Mouse (Mus musculus) heart, embryonic 15.5 days (tissue): Measurements from ENCODE around the gene Hist1h2bh. TPM values are rescaled to one million over a fixed set of nuclear protein-coding genes. Genes with fewer than 3 reads are reported as not detected.

ENCODE experiments used
- ATAC-seq: fragments of 200-750 bp; cut with Nextera tagmentation; replicated peaks from 2 replicates; pipeline ENCODE4 v1.8.0; 2017; ENCODE audit warnings: low read depth, moderate TSS enrichment; ENCODE audit not compliant: insufficient number of reproducible peaks, insufficient read depth, low FRiP score
- H3K27ac ChIP-seq: fragments of 300-500 bp; sonication (generic); 2 replicates; pipeline ENCODE4 v1.5.1; 2015; ENCODE audit warnings: mild to moderate bottlenecking, inconsistent platforms
- H3K27me3 ChIP-seq: fragments of 300-500 bp; sonication (generic); 2 replicates; pipeline ENCODE4 v1.6.1; 2015; ENCODE audit warnings: inconsistent platforms
- H3K36me3 ChIP-seq: fragments of 300-500 bp; sonication (generic); 2 replicates; pipeline ENCODE4 v1.6.1; 2015; ENCODE audit warnings: mild to moderate bottlenecking, inconsistent platforms
- H3K4me1 ChIP-seq: fragments of 300-500 bp; sonication (generic); replicated peaks from 2 replicates; pipeline ENCODE4 v1.6.1; 2015; ENCODE audit warnings: inconsistent platforms
- H3K4me2 ChIP-seq: fragments of 300-500 bp; sonication (generic); 2 replicates; pipeline ENCODE4 v1.6.1; 2015; ENCODE audit warnings: inconsistent platforms, mild to moderate bottlenecking, moderate library complexity
- H3K4me3 ChIP-seq: fragments of 300-500 bp; sonication (generic); 2 replicates; pipeline ENCODE4 v1.5.1; 2015; ENCODE audit warnings: mild to moderate bottlenecking, inconsistent platforms
- H3K9ac ChIP-seq: fragments of 300-500 bp; sonication (generic); 2 replicates; pipeline ENCODE4 v1.6.1; 2015; ENCODE audit warnings: mild to moderate bottlenecking, inconsistent platforms
- H3K9me3 ChIP-seq: fragments of 300-500 bp; sonication (generic); replicated peaks from 2 replicates; pipeline ENCODE4 v1.6.1; 2016; ENCODE audit warnings: inconsistent platforms
- WGBS: fragments of 180-500 bp; shearing (Covaris S2); methylation state at CpG from one replicate; pipeline ENCODE4 v1.1.7; 2015; ENCODE audit warnings: mixed read lengths; 5-methylcytosine and 5-hydroxymethylcytosine counted together
- polyA plus RNA-seq: library from polyadenylated mRNA; unstranded; fragments of >200 nt; fragmentation: Nextera tagmentation; extraction: Ambion mirVana; gene quantifications from 2 replicates; pipeline ENCODE4 v1.2.1, GENCODE M21; 2015

Hist1h2bh gene
- polyA plus RNA-seq, 1 experiment from 2014 or later = 0.74 TPM

GRCm38 (mm10) chr13:23510127-23510526, 33.1 kb downstream of the Hist1h2bh start:
- Histone ChIP-seq H3K4me1 (peaks cover 23% of the 10 kb centered on the region), H3K36me3 (no peaks in the 10 kb centered on the region), H3K9ac (no peak overlapping the region), H3K4me2 (no peak overlapping the region), H3K27me3 (no peaks in the 10 kb centered on the region), H3K9me3 (no peaks in the 10 kb centered on the region), H3K27ac (no peak overlapping the region), H3K4me3 (no peak overlapping the region)
- WGBS = 34% methylated on average over 1 of the region's 1 CpGs
- ATAC-seq = no peak

DNA sequence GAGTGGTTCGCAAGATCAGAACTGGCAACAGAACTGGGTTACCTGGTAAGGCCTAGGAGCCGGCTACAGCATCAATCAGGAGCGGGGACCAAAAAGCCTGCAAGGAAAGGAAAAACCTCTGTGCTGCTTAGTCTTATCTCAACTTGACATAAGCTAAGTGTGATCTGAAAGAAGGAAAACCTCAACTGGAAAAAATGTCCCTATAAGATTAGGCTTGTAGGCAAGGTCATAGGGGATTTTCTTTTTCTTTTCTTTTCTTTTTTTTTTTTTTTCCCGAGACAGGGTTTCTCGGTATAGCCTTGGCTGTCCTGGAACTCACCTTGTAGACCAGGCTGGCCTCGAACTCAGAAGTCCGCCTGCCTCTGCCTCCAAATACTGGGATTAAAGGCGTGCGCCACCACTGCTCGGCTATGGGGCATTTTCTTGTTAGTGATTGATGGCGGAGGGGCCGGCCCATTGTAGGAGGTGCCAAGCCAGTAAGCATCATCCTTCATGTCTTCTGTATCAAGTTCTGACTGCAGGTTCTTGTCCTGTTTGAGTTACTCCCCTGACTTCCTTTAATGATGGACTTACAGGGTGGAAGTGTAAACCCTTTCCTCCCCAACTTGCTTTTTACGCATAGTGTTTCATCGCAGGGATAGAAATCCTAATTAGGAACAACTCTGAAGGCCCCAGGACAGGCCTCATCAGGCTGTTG, 36.2 kb downstream of the Hist1h2bh start:
- no peak overlapping the region for H3K9ac ChIP-seq
- peak overlapping the region; percentile 62 for H3K4me2 ChIP-seq

GRCm38 (mm10) chr13:23506351-23506750, 36.8 kb downstream of the Hist1h2bh start:
- Histone ChIP-seq H3K9me3 (no peaks in the 10 kb centered on the region), H3K4me2 (peak overlapping the region; percentile 62), H3K9ac (no peak overlapping the region), H3K4me3 (peak overlapping the region; percentile 36), H3K36me3 (no peaks in the 10 kb centered on the region), H3K4me1 (peaks cover 29% of the 10 kb centered on the region), H3K27ac (peak overlapping the region; percentile 51; the same call in 1 of the 2 replicates), H3K27me3 (no peaks in the 10 kb centered on the region)
- 10% methylated on average over 13 of the region's 13 CpGs for WGBS
- no peak for ATAC-seq

More for the DNA sequence above, 36.2 kb downstream of the Hist1h2bh start:
- Histone ChIP-seq H3K27me3 (no peaks in the 10 kb centered on the region), H3K36me3 (no peaks in the 10 kb centered on the region), H3K4me3 (0 out of 2 replicates have a peak overlapping the region, but pooled peaks have one; percentile 36), H3K4me1 (peaks cover 26% of the 10 kb centered on the region), H3K27ac (peak overlapping the region; percentile 51; the same call in 1 of the 2 replicates), H3K9me3 (no peaks in the 10 kb centered on the region)
- no peak for ATAC-seq
- WGBS = 35% methylated on average over 14 of the region's 14 CpGs

DNA sequence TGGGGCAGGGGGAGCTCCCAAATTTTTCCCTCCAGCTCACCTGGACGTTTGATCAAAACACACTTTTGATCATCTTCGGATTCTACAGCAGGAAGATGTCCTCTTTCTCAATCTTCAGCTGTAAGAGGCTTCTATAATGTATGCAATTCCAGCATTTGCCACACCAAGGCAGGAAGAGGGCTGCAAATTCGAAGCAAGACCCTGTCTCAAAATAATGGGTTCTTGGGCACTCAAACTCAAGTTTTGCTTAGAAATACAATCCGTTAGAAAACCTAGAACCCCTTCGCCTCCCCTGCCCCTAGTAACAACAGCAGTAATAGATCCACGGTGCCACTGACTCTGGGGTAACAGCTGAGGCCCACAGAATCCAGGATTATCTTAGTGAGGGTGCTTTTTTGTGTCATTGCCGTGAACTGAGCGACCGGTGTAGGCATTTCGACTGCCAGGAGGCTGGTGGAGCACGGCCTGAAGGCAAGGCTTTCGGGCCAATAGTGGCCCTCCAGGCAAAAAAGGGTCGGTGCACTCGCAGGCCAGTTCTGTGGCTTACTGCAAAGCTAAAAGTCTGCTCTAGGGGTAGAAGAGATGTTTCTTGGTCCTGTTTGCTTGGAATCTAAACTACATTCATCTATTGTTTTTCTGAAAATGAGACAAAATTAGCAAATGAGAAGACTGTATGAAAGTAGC, 37.4 kb downstream of the Hist1h2bh start:
- Histone ChIP-seq H3K27ac (peak overlapping the region; percentile 51; the same call in 1 of the 2 replicates), H3K27me3 (no peaks in the 10 kb centered on the region), H3K36me3 (no peaks in the 10 kb centered on the region), H3K4me1 (peaks cover 29% of the 10 kb centered on the region), H3K9ac (no peak overlapping the region), H3K9me3 (no peaks in the 10 kb centered on the region), H3K4me2 (peak overlapping the region; percentile 62), H3K4me3 (peak overlapping the region; percentile 36)
- ATAC-seq = no peak
- WGBS = 10% methylated on average over 14 of the region's 14 CpGs

GRCm38 (mm10) chr13:23503797-23504196, 39.4 kb downstream of the Hist1h2bh start:
- no peak overlapping the region for H3K27ac ChIP-seq
- H3K4me3 ChIP-seq = no peak overlapping the region
- H3K4me1 ChIP-seq = peaks cover 27% of the 10 kb centered on the region
- H3K4me2 ChIP-seq = no peak overlapping the region
- H3K36me3 ChIP-seq = no peaks in the 10 kb centered on the region
- no peak overlapping the region for H3K9ac ChIP-seq
- 5% methylated on average over 9 of the region's 9 CpGs for WGBS
- no peak for ATAC-seq
- H3K27me3 ChIP-seq = no peaks in the 10 kb centered on the region
- H3K9me3 ChIP-seq = no peaks in the 10 kb centered on the region

DNA sequence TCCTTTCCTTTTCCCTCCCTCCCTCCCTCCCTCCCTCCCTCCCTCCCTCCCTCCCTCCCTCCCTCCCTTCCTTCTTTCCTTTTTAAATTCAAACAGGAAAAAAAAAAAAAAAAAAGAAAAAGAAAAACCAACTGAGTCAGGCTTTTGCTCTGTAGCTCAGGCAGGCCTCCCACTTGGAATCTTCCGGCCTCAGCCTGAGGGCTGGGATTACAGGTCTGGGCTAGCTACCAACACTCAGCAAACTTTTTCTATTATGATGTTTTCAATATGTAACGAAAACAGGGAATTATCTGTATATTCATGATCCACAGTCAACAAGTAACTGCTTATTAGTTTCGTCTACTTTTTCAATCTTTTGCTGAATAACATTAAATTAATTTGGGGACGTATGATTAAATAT, 40.3 kb downstream of the Hist1h2bh start:
- peaks cover 28% of the 10 kb centered on the region for H3K4me1 ChIP-seq
- no peaks in the 10 kb centered on the region for H3K27me3 ChIP-seq
- no peak overlapping the region for H3K27ac ChIP-seq
- ATAC-seq = no peak
- H3K36me3 ChIP-seq = no peaks in the 10 kb centered on the region
- H3K9ac ChIP-seq = no peak overlapping the region
- no peaks in the 10 kb centered on the region for H3K9me3 ChIP-seq
- no peak overlapping the region for H3K4me3 ChIP-seq
- no peak overlapping the region for H3K4me2 ChIP-seq
- WGBS = 65% methylated on average over 4 of the region's 4 CpGs

GRCm38 (mm10) chr13:23502031-23502567, 41.1 kb downstream of the Hist1h2bh start:
- Histone ChIP-seq H3K4me1 (peaks cover 28% of the 10 kb centered on the region), H3K9me3 (no peaks in the 10 kb centered on the region), H3K4me3 (no peak overlapping the region; the same call in 1 of the 2 replicates), H3K27ac (no peak overlapping the region), H3K27me3 (no peaks in the 10 kb centered on the region), H3K4me2 (peak overlapping the region; percentile 44), H3K9ac (no peak overlapping the region), H3K36me3 (no peaks in the 10 kb centered on the region)
- no peak for ATAC-seq
- 37% methylated on average over 9 of the region's 9 CpGs for WGBS

- H3K27ac ChIP-seq = no peak overlapping the region
- no peaks in the 10 kb centered on the region for H3K27me3 ChIP-seq
- WGBS = 24% methylated on average over 5 of the region's 5 CpGs
- no peak for ATAC-seq
- H3K36me3 ChIP-seq = no peaks in the 10 kb centered on the region
- H3K9ac ChIP-seq = no peak overlapping the region
- H3K4me2 ChIP-seq = peak overlapping the region; percentile 44
- peaks cover 26% of the 10 kb centered on the region for H3K4me1 ChIP-seq
- H3K4me3 ChIP-seq = peak overlapping the region; percentile 19; the same call in 1 of the 2 replicates
- no peaks in the 10 kb centered on the region for H3K9me3 ChIP-seq
Measured at GRCm38 (mm10) chr13:23501511-23501910, 41.7 kb downstream of the Hist1h2bh start.

DNA sequence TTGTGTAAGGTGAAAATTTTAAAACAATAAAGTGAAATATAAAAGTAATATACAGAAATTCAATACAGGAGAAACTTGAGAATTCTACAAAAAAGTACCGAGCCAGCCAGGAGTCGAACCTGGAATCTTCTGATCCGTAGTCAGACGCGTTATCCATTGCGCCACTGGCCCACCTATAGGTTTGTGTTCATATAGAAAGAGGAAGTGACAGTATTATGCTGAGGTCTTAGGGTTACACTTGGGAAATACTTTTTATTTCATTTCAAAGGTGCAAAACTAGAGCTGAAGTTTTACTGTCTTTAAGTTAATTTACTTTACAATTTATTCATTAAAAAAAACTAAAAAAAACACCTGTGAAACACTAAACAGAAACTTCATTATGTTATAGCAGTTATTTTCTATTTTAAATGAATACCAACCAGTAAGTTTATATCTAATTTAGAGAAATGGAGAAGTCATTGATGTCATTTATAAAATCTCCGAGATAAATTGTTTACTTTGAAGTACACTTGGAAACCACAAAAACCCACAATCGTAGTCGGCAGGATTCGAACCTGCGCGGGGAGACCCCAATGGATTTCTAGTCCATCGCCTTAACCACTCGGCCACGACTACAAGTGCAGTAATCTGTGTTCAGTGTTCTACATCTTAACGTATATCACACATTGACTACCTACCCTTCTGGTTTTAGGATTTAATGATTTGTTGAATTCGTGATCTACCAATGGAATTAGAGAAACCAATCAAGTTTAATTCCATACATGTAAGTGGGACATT, 42.6 kb downstream of the Hist1h2bh start:
- no peak for ATAC-seq
- peaks cover 20% of the 10 kb centered on the region for H3K4me1 ChIP-seq
- no peaks in the 10 kb centered on the region for H3K9me3 ChIP-seq
- no peak overlapping the region for H3K9ac ChIP-seq
- no peaks in the 10 kb centered on the region for H3K27me3 ChIP-seq
- no peak overlapping the region for H3K27ac ChIP-seq
- no peaks in the 10 kb centered on the region for H3K36me3 ChIP-seq
- H3K4me3 ChIP-seq = no peak overlapping the region
- WGBS = 7% methylated on average over 17 of the region's 17 CpGs
- H3K4me2 ChIP-seq = peak overlapping the region; percentile 14; the same call in 1 of the 2 replicates

- Histone ChIP-seq H3K9ac (no peak overlapping the region), H3K4me1 (peaks cover 14% of the 10 kb centered on the region), H3K27ac (no peak overlapping the region), H3K9me3 (no peaks in the 10 kb centered on the region), H3K4me2 (no peak overlapping the region), H3K4me3 (no peak overlapping the region), H3K27me3 (no peaks in the 10 kb centered on the region), H3K36me3 (no peaks in the 10 kb centered on the region)
- no peak for ATAC-seq
- 26% methylated on average over 7 of the region's 7 CpGs for WGBS
Measured at GRCm38 (mm10) chr13:23499943-23500342, 43.2 kb downstream of the Hist1h2bh start.

DNA sequence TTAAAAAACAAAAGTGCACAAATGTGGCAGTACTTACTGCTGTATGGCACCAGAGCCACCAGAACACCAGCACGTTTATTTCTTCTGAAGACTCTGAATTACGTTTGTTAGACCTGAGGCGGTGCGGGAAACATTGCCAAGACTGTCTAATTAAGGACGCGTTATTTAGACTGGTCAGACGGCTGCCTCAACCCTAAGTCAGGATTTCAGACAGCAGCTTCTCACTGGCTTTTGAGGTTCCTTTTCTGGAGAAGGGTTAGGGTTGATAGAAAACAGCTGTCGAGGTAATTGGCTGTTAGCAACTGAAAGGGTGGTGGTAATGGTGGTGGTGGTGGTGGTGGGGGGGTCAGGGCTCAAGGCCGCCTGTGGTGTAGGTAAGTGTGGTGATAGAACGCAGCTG, 44.5 kb downstream of the Hist1h2bh start:
- Histone ChIP-seq H3K4me2 (peak overlapping the region; percentile 58), H3K27me3 (no peaks in the 10 kb centered on the region), H3K4me3 (peak overlapping the region; percentile 42), H3K9ac (no peak overlapping the region), H3K9me3 (no peaks in the 10 kb centered on the region), H3K36me3 (no peaks in the 10 kb centered on the region), H3K4me1 (peaks cover 14% of the 10 kb centered on the region; the same call in 1 of the 2 replicates), H3K27ac (no peak overlapping the region)
- 8% methylated on average over 10 of the region's 10 CpGs for WGBS
- ATAC-seq = no peak
